Mouse (Mus musculus) lung, adult 2 months (tissue): ENCODE measurements around the gene Gm30083.

Experiments used
- CTCF ChIP-seq: fragments of 200-500 bp; IDR thresholded peaks from 2 replicates; pipeline ENCODE4 v1.5.1; 2011; ENCODE audit warnings: mild to moderate bottlenecking, low read length, control low read depth; ENCODE audit not compliant: insufficient read depth
- POLR2A ChIP-seq: fragments of 200-500 bp; IDR thresholded peaks from 2 replicates; pipeline ENCODE4 v1.6.1; 2011; ENCODE audit warnings: low read depth, mild to moderate bottlenecking, control low read depth, low read length, borderline replicate concordance; ENCODE audit errors: extremely low read depth

- TF ChIP-seq CTCF (no peak), POLR2A (no peak)
These were observed 37.5 kb upstream of the Gm30083 start, which contains the start of gene Antxrl for GRCm38 (mm10) chr14:34052516-34052915.
